Mouse (Mus musculus) sigmoid colon, adult 10 weeks (tissue): ENCODE results near the gene Olfr611. TPM values are rescaled to one million over a fixed set of nuclear protein-coding genes. Genes with fewer than 3 reads are reported as not detected.

ENCODE experiments used
- polyA plus RNA-seq: library from polyadenylated mRNA; stranded (reverse); fragments of 350-450 nt; fragmentation: Illumina TruSeq; extraction: RNeasy Lipid Tissue Mini Kit (QIAGEN cat#74804); gene quantifications from one replicate; pipeline ENCODE4 v1.2.3, GENCODE M21; 2014; ENCODE audit warnings: low read depth, low replicate concordance

Olfr611 gene
- polyA plus RNA-seq: not detected

DNA sequence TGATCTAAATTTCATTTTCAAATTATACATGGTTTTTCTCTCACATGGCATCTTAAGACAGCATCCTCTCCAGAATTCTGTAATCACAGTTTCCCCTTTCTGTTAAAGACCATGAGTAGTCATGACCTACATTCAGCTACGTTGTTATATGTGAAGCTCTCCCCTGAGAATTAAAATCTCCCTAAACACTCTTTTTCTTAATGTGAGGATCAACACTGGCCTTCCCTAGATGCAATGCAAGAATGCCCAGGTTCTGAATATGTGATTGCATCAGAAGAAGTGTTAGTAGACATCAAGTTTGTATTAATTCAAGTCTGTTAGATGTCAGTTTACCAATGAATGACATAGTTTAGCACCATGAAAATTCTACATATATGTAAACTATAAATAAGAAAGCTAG lies at the start of gene Olfr611:
Gene Olfr611 (minus strand): TSS at position 101 of the 400 bp plus-strand sequence.

DNA sequence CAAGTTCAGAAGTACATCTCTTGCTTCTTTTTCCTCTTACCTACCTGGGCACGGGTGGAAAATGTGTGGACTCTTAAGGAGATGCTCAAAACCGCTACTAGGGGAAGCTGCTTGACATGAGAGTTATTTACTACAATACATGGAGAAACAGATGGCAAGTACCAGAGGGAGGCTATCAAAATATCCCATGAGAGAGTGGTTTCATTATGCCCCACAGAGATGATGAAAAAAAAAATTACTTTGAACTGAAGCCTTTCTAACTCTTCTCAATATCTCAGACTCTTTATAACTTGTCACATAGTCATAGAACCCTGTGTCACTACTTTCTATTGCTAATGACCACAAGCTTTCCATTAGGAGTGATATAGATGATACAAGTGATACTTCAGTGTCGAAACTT lies 48.4 kb upstream of the Olfr611 start, which contains the start of gene Olfr616:
Gene Olfr616 (minus strand): TSS at position 101 of the 400 bp plus-strand sequence.

DNA sequence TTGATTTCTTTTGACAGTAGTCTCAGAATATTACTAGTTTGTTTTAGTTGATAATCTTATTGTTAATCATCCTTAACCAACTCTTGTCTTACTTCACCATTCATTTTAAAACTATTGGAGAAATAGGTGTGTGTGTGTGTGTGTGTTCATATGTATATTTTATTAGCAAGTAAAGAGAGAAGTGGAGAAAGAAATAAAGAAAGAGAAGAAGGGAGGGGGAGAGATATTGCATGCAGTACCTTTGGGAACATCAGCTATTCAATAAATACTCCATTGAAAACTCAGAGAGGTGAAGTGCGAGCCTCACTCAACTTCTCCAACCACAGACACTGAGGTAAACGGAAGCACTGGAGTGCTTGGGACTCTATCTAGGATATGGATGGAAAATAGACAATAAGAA lies 35.1 kb upstream of the Olfr611 start, which contains the start of gene Olfr615:
Gene Olfr615 (plus strand): TSS at position 301 of the 400 bp plus-strand sequence.

DNA sequence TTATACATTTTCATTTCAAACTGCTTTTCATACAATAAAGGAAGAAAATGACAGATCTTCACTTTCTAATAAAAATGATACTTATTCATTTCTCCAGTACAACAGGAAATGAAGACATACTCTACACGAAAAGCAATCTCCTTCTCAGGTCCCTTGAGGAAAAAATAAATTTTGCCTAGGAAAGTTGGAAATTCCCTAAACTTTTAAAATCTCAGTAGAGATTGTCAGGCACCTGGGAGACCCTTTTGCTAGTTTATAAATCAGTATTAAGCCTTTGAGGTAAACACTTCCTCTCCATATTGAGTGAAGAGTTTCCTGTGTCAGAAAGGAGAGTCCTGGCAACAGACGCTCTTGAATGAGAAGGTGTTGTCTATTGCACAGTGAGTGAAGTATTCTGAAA lies 27.1 kb upstream of the Olfr611 start, which contains the start of gene Olfr613:
Gene Olfr613 (plus strand): TSS at position 301 of the 400 bp plus-strand sequence.

DNA sequence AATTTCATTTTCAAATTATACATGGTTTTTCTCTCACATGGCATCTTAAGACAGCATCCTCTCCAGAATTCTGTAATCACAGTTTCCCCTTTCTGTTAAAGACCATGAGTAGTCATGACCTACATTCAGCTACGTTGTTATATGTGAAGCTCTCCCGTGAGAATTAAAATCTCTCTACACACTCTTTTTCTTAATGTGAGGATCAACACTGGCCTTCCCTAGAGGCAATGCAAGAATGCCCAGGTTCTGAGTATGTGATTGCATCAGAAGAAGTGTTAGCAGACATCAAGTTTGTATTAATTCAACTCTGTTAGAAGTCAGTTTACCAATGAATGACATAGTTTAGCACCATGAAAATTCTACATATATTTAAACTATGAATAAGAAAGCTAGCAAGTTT lies 22.0 kb upstream of the Olfr611 start, which contains the start of gene Olfr612:
Gene Olfr612 (minus strand): TSS at position 101 of the 400 bp plus-strand sequence.

DNA sequence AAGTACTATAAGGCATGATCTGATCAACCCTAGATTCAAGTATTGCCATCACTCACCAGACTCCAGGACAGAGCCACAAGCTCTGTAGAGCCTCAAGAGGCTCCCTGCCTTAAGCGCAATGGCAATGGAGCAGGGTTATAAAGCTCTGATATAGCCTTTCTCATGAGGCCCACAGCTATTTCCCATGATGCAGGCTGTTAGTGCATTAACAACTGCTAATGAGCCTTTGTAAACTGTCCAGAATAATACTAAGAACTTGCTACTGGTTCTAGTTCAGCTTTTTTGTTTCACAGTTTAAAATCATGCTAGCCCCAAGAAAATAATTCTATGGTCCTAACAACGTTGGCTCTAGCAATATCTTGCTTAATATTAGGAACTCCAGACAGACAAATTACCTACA lies 8.6 kb downstream of the Olfr611 start, which contains the start of gene Olfr610:
Gene Olfr610 (minus strand): TSS at position 101 of the 400 bp plus-strand sequence.

DNA sequence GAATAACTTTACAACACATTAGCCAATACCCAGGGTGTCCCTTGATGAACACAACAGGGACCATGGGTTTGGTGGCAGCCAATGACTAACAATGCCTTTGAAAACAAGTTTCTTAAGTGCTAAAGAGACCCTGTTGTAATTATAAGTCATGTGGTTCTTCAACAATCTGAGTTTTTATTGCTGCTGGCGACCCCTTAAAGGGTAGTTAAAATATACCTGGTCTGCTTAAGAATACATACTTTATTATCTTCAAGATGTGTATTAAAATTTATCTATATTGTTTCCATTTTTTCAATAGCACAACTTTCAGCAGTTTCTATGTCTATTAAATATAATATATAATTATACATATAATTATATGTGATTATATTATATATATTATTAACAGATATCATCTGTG lies 22.7 kb downstream of the Olfr611 start, which contains the start of gene Olfr609:
Gene Olfr609 (minus strand): TSS at position 101 of the 400 bp plus-strand sequence.

DNA sequence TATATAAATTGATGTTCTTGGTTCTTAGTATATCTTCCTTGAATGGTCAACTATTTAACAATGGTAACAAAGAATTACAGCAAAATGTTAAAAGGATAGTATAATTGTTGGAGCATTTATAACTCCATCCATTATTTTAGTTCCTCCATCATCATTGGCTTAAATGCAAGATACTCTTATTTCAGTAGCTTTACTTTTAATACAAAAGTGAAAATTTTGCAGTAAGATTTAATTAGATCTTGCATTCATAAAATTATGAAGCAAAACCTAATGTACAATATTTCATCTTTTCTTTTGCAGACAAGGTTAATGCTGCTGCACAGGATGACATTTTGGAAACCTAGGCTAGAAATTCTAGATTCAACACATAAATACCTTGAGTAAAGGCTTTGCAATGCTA lies 51.1 kb downstream of the Olfr611 start, which contains the start of gene Olfr608:
Gene Olfr608 (plus strand): TSS at position 301 of the 400 bp plus-strand sequence.

Other genes with a start within 250 kb of the Olfr611 start
- gene Olfr596, start 215.2 kb downstream of the Olfr611 start, polyA plus RNA-seq: not detected
- not detected for gene Olfr597, start 204.5 kb downstream of the Olfr611 start, polyA plus RNA-seq
- gene Olfr598, start 197.3 kb downstream of the Olfr611 start, polyA plus RNA-seq: not detected
- not detected for gene Olfr599, start 184.9 kb downstream of the Olfr611 start, polyA plus RNA-seq
- not detected for gene Olfr600, start 171.2 kb downstream of the Olfr611 start, polyA plus RNA-seq
- gene Olfr601, start 158.2 kb downstream of the Olfr611 start, polyA plus RNA-seq: not detected
- not detected for gene Olfr603, start 134.7 kb downstream of the Olfr611 start, polyA plus RNA-seq
- gene Usp17lc, start 105.8 kb downstream of the Olfr611 start, polyA plus RNA-seq: not detected
- not detected for gene Olfr605, start 75.4 kb downstream of the Olfr611 start, polyA plus RNA-seq
- not detected for gene Olfr606, start 71.8 kb downstream of the Olfr611 start, polyA plus RNA-seq
- not detected for gene Olfr607, start 56.7 kb downstream of the Olfr611 start, polyA plus RNA-seq
- gene Olfr608, start 51.0 kb downstream of the Olfr611 start, polyA plus RNA-seq: not detected
- not detected for gene Olfr609, start 22.8 kb downstream of the Olfr611 start, polyA plus RNA-seq
- gene Olfr610, start 8.7 kb downstream of the Olfr611 start, polyA plus RNA-seq: not detected
- not detected for gene Olfr612, start 21.9 kb upstream of the Olfr611 start, polyA plus RNA-seq
- gene Olfr613, start 27.2 kb upstream of the Olfr611 start, polyA plus RNA-seq: not detected
- gene Olfr615, start 35.2 kb upstream of the Olfr611 start, polyA plus RNA-seq: not detected
- gene Olfr616, start 48.3 kb upstream of the Olfr611 start, polyA plus RNA-seq: not detected
- not detected for gene Olfr617, start 52.2 kb upstream of the Olfr611 start, polyA plus RNA-seq
- gene Olfr618, start 69.3 kb upstream of the Olfr611 start, polyA plus RNA-seq: not detected
- not detected for gene Olfr619, start 79.7 kb upstream of the Olfr611 start, polyA plus RNA-seq
- not detected for gene Olfr620, start 91.7 kb upstream of the Olfr611 start, polyA plus RNA-seq
- gene Olfr622, start 121.9 kb upstream of the Olfr611 start, polyA plus RNA-seq: not detected
- gene Olfr623, start 142.9 kb upstream of the Olfr611 start, polyA plus RNA-seq: not detected
- 0.38 TPM for gene Olfr624, start 150.3 kb upstream of the Olfr611 start, polyA plus RNA-seq
- not detected for gene Olfr625-ps1, start 161.9 kb upstream of the Olfr611 start, polyA plus RNA-seq
- not detected for gene Olfr243, start 193.8 kb upstream of the Olfr611 start, polyA plus RNA-seq
- gene Olfr628, start 209.5 kb upstream of the Olfr611 start, polyA plus RNA-seq: not detected
- gene Olfr629, start 224.1 kb upstream of the Olfr611 start, polyA plus RNA-seq: not detected
- not detected for gene Olfr630, start 236.5 kb upstream of the Olfr611 start, polyA plus RNA-seq